Mouse (Mus musculus) left cerebral cortex, adult 2 months (tissue): ENCODE measurements around the gene Prss48. TPM values are rescaled to one million over a fixed set of nuclear protein-coding genes. Genes with fewer than 3 reads are reported as not detected.

ENCODE experiments used
- DNase-seq, 2 experiments: peaks; one replicate each; pipeline ENCODE4 v3.0.0; 2021 to 2022; ENCODE audit warnings: low spot score in 2 of 2, mixed read lengths in 1 of 2; ENCODE audit errors: extremely low spot score in 1 of 2
- H3K27ac ChIP-seq: fragments of 200-600 bp; 2 replicates; pipeline ENCODE4 v1.8.1; 2022
- H3K4me3 ChIP-seq: fragments of 200-600 bp; 2 replicates; pipeline ENCODE4 v1.8.1; 2022
- CTCF ChIP-seq: fragments of 200-600 bp; IDR thresholded peaks from 2 replicates; pipeline ENCODE4 v1.8.1; 2022; ENCODE audit warnings: antibody characterized with exemption, mild to moderate bottlenecking, moderate library complexity
- intact Hi-C: fragments of 180-260 bp; cut with DNase I; formaldehyde crosslinking; loops from one replicate; pipeline ENCODE4 v1.15.1; 2025
- total RNA-seq, 2 experiments: library from RNA; stranded (reverse); gene quantifications; 2 replicates each; pipeline ENCODE4 v1.2.3; 2021

Gene Prss48
- total RNA-seq, 2 experiments from 2014 or later: not detected

DNA sequence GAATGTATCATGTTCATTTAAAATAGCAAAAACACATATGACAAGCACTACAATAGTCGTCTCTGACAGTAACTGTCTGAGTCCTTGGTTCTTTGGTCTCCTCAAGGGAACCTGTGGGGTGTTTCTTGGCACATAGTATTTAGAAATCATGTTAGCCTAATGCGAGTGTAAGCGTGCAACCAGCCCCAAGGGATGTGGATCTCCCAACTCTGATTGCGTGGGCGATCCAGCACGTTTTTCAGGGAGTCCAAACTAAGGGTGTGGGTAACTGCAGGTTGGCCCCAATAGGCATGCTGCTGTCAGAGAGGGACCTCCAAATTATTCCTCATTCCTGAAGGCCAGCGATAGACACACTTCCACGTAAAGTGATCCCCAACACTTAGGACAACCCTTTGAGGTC lies 33.3 kb downstream of the Prss48 start:
- no peak for TF ChIP-seq CTCF
- Histone ChIP-seq H3K4me3 (no peak overlapping the region), H3K27ac (no peak overlapping the region)
- no peak for DNase-seq
- intact Hi-C loops: no loop called here

DNA sequence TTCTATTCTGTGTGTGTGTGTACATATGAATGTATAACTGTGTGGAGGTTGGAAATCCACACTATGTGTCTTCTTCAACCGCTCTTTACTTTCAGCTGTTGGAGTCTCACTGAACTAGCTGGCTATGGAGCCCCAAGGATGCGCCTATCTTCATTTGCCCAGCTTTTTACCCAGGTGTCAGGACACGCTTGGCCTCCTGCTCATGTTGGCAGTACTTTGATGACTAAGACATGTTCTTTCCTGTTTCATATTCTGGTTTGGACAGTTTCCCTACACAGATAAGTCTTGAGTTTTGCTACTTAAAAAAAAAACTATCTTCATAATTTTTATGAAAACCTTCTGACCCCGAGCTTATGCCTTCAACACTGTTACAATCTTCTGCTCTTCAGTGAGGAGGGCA lies 36.8 kb downstream of the Prss48 start:
- no peak overlapping the region for H3K27ac ChIP-seq
- DNase-seq: no peak
- H3K4me3 ChIP-seq: no peak overlapping the region
- TF ChIP-seq CTCF: no peak
- intact Hi-C loops: no loop called here

DNA sequence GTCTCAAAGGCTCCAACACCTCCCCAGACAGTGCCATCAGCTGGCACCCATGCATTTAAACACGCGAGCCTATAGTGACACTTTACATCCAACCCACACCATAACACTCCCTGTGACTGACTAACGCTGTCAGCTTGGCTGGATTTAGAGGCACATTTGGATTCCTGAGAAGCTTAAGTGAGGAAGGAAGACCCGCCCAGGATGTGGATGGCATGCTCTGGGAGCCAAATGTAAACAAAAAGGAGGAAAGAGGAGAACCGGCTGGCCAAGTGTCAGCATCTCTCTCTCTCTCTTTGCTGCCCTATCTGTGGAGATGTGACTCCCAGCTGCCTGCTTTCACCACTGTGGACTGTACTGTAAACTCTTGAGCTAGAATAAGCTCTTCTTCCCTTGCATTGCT lies 41.2 kb downstream of the Prss48 start:
- no peak overlapping the region for H3K27ac ChIP-seq
- intact Hi-C loops: no loop called here
- peak in 1 of 2 experiments; percentile 13 for DNase-seq
- no peak overlapping the region for H3K4me3 ChIP-seq
- TF ChIP-seq CTCF: no peak

DNA sequence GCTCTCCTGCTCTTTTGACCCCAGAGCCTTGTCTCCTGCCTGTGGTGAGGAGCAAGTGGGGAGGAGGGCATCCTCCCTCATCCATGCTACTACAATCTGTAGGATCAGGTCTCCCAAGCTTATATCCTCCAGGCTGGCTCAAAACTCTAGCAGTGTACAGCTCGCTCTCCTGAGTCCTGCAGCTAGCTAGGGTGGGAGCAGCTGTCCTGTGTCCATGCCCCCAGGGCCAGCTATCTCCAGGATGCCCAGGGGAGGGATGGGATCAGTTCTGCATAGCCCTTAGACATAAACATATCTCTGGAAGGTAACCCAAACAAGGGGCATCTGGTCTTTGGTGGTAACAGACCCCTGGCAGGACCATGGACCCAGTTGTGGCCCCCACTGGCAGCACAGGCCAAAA lies 42.6 kb downstream of the Prss48 start:
- intact Hi-C loops: no loop called here
- no peak overlapping the region for H3K4me3 ChIP-seq
- TF ChIP-seq CTCF: no peak
- H3K27ac ChIP-seq: no peak overlapping the region
- DNase-seq: no peak

DNA sequence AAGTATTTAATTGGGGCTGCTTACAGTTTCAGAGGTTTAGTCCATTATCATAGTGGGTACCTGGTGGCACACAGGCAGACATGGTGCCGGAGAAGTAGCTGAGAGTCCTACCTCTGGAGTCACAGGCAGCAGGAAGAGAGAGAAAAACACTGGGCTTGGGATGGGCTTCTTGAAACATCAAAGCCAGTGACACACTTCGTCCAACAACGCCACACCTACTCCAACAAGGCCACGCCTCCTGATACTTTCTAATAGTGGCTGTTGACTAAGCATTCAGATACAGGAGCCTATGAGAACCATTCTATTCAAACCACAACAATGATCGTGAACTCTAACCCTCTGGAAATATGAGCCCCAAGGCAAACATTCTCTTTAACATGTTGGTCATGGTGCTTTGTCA lies 46.6 kb downstream of the Prss48 start:
- H3K4me3 ChIP-seq: no peak overlapping the region
- intact Hi-C loops: no loop called here
- no peak overlapping the region for H3K27ac ChIP-seq
- no peak for DNase-seq
- no peak for TF ChIP-seq CTCF

DNA sequence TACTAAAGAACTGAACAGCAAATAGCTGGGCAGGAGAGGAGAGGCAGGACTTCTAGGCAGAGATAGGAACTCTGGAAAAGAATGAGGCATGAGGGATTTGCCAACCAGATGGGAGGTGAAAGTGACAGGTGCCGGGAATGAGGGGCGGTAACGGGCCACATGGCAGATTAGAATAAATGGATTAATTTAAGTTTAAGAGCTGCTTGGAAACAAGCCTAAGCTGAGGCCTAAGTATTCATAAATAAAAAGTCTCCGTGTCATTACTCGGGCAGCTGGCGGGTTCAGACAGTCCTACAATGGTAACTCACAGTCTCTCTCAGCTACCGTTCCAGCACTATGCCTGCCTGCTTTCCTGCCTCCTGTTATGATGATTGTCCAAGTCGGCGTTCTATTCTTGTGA lies 47.0 kb downstream of the Prss48 start:
- TF ChIP-seq CTCF: no peak
- H3K4me3 ChIP-seq: no peak overlapping the region
- no peak overlapping the region for H3K27ac ChIP-seq
- no peak for DNase-seq
- intact Hi-C loops: no loop called here

DNA sequence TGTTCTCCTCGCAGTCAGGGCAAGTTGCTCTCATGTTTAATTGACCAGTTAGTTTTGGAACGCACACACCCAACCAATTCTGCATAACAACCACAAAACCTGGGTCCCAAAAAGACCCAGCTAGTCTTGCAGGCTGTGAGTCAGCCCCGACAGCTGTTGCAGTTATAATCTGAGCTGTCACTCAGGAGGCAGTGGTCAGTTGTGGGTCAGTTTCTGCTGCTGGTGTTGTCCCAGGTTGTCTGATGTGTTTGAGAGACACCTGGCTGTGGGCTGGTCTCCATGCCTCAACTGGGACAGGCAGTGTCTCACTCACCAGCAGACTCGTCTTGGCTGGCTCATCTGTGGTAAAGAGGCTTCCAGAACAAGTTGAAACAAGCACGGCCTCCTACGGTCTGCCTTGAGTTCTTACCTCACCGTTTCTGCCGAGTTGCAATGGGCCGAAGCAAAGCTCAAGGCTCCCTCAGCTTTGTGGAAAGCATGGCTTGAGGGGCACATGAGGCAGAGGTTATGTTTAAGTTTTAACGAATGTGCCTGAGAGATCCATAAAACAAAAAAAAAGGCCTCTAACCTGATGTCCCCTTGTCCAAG lies 49.5 kb downstream of the Prss48 start:
- no peak for DNase-seq
- no peak overlapping the region for H3K4me3 ChIP-seq
- intact Hi-C loops: no loop called here
- no peak overlapping the region for H3K27ac ChIP-seq
- TF ChIP-seq CTCF: no peak

DNA sequence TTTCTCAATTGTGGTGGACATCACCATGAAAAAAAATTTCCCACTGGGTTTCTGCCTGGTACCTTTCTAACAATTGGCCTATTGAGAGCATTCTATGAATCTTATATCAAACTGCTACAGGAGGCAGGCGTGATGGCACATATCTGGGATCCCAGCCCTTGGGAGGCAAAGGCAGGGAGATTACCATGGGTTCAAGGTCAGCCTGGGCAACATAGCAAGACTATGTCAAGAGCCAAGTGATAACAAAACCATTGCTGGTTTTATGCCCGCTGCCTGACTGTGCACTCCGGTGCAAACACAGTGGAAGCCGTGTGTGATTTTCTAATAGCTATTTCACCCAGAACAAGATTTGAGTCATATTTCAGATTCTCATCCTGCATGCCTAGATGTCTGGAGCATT lies 51.4 kb downstream of the Prss48 start:
- DNase-seq: no peak
- no peak overlapping the region for H3K4me3 ChIP-seq
- intact Hi-C loops: no loop called here
- no peak for TF ChIP-seq CTCF
- H3K27ac ChIP-seq: no peak overlapping the region

Other genes with a start within 250 kb of the Prss48 start
- 1 to 10 TPM; 3.2 to 5.6 TPM for gene Fam160a1, start 185.2 kb downstream of the Prss48 start, total RNA-seq
- gene Glt28d2, start 115.0 kb downstream of the Prss48 start, total RNA-seq: under 1 TPM; 0.33 to 0.66 TPM
- gene Gm37240, start 115.0 kb downstream of the Prss48 start, total RNA-seq: 1 to 10 TPM in 1 of 2 experiments, under 1 TPM in 1; 0.27 to 1.1 TPM
- 10 to 100 TPM; 15.6 to 16.0 TPM for gene Sh3d19, start 31.4 kb downstream of the Prss48 start, total RNA-seq
- 100 to 1,000 TPM; 375 TPM for gene Rps3a1, start 140.2 kb upstream of the Prss48 start, total RNA-seq
- 10 to 100 TPM; 33.1 to 35.0 TPM for gene Lrba, start 222.2 kb upstream of the Prss48 start, total RNA-seq